Mouse (Mus musculus) embryonic facial prominence, embryonic 11.5 days (tissue): Measurements from ENCODE around the gene Habp4. TPM values are rescaled to one million over a fixed set of nuclear protein-coding genes. Genes with fewer than 3 reads are reported as not detected.
A peak's percentile ranks its signal among the peaks of the same experiment; 100 is the strongest.

Experiments
- ATAC-seq: fragments of 200-750 bp; cut with Nextera tagmentation; replicated peaks from 2 replicates; pipeline ENCODE4 v1.8.0; 2017; ENCODE audit warnings: low read depth; ENCODE audit not compliant: insufficient number of reproducible peaks, low FRiP score, low TSS enrichment
- DNase-seq: peaks from one replicate; pipeline ENCODE4 v3.0.0-alpha.2; 2015; ENCODE audit warnings: low spot score
- H3K27ac ChIP-seq: fragments of 300-500 bp; sonication (generic); replicated peaks from 2 replicates; pipeline ENCODE4 v1.5.1; 2014; ENCODE audit warnings: mild to moderate bottlenecking, low read depth, low read length, control low read depth
- H3K27me3 ChIP-seq: fragments of 300-500 bp; sonication (generic); 2 replicates; pipeline ENCODE4 v1.6.1; 2014; ENCODE audit warnings: mild to moderate bottlenecking, low read length, moderate library complexity, mixed read lengths; ENCODE audit not compliant: control insufficient read depth, insufficient read depth
- H3K36me3 ChIP-seq: fragments of 300-500 bp; sonication (generic); replicated peaks from 2 replicates; pipeline ENCODE4 v1.6.1; 2014; ENCODE audit warnings: low read depth, mild to moderate bottlenecking, low read length, moderate library complexity, mixed read lengths; ENCODE audit not compliant: control insufficient read depth, insufficient read depth
- H3K4me1 ChIP-seq: fragments of 300-500 bp; sonication (generic); 2 replicates; pipeline ENCODE4 v1.6.1; 2014; ENCODE audit warnings: low read length, mixed read lengths; ENCODE audit not compliant: control insufficient read depth, insufficient read depth
- H3K4me2 ChIP-seq: fragments of 300-500 bp; sonication (generic); 2 replicates; pipeline ENCODE4 v1.6.1; 2014; ENCODE audit warnings: low read depth, mild to moderate bottlenecking, control low read depth, low read length, moderate library complexity
- H3K4me3 ChIP-seq: fragments of 300-500 bp; sonication (generic); 2 replicates; pipeline ENCODE4 v1.5.1; 2014; ENCODE audit warnings: low read depth, low read length, control low read depth
- H3K9ac ChIP-seq: fragments of 300-500 bp; sonication (generic); replicated peaks from 2 replicates; pipeline ENCODE4 v1.6.1; 2014; ENCODE audit warnings: mild to moderate bottlenecking, control low read depth, low read length
- H3K9me3 ChIP-seq: fragments of 300-500 bp; sonication (generic); replicated peaks from 2 replicates; pipeline ENCODE4 v1.6.1; 2016; ENCODE audit warnings: mild to moderate bottlenecking, low read length, inconsistent platforms, mixed read lengths; ENCODE audit not compliant: control insufficient read depth
- WGBS: fragments of 180-500 bp; shearing (Covaris S2); extraction: QIAGEN DNeasy Blood & Tissue Kit; methylation state at CpG from one replicate; pipeline ENCODE4 v1.1.7; 2014; 5-methylcytosine and 5-hydroxymethylcytosine counted together
- polyA plus RNA-seq: library from polyadenylated mRNA; unstranded; fragments of >200 nt; fragmentation: Nextera tagmentation; extraction: Ambion mirVana; gene quantifications from 2 replicates; pipeline ENCODE4 v1.2.1, GENCODE M21; 2014

The Habp4 gene
- polyA plus RNA-seq, 1 experiment from 2014 or later: 26.0 TPM

DNA sequence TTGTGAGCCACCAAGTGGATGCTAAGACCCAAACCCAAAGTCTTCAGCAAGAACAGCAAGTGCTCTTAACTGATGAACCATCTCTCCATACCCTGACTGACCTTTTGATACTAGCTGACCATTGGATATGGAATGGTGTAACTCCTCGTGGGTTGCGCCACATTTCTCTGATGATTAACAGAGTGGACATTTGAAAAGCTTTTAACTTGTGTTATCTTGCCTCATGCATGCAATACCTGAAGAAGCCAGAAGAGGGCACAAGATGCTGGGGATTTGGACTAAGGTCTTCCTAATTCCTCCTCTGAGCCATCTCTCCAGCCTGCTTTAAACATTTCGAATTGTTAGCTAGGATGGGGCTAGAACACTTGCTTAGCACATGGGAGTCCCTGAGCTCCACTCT, 19.3 kb downstream of the Habp4 start:
- no peak overlapping the region for H3K9ac ChIP-seq
- H3K4me3 ChIP-seq: no peak overlapping the region
- no peak overlapping the region for H3K4me2 ChIP-seq
- 87% methylated on average over 3 of the region's 3 CpGs for WGBS
- no peaks in the 10 kb centered on the region for H3K9me3 ChIP-seq
- no peaks in the 10 kb centered on the region for H3K36me3 ChIP-seq
- ATAC-seq: no peak
- no peak overlapping the region for H3K27ac ChIP-seq
- H3K27me3 ChIP-seq: no peaks in the 10 kb centered on the region
- no peaks in the 10 kb centered on the region for H3K4me1 ChIP-seq
- DNase-seq: peak; percentile 60

DNA sequence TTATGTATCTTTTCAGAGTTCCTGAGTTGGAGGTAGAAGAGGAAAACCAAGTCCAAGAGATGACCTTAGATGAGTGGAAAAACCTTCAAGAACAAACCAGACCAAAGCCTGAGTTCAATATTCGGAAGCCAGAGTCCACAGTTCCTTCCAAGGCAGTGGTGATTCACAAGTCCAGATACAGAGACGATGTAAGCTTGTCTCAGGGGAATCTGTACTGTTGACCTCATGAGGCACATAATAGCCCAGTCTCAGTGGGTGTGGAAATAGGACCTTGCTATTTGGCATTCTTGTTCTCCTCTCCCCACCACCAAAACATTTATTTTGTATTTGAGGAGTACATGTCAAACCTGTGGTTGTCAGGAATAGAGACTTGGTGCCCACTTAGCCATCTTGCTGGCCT, 20.5 kb downstream of the Habp4 start:
- DNase-seq: no peak
- Histone ChIP-seq H3K9me3 (no peaks in the 10 kb centered on the region), H3K4me1 (no peaks in the 10 kb centered on the region), H3K4me2 (no peak overlapping the region), H3K9ac (no peak overlapping the region), H3K27ac (no peak overlapping the region), H3K4me3 (no peak overlapping the region), H3K36me3 (no peaks in the 10 kb centered on the region), H3K27me3 (no peaks in the 10 kb centered on the region)
- ATAC-seq: no peak
- 74% methylated on average over 2 of the region's 2 CpGs for WGBS

DNA sequence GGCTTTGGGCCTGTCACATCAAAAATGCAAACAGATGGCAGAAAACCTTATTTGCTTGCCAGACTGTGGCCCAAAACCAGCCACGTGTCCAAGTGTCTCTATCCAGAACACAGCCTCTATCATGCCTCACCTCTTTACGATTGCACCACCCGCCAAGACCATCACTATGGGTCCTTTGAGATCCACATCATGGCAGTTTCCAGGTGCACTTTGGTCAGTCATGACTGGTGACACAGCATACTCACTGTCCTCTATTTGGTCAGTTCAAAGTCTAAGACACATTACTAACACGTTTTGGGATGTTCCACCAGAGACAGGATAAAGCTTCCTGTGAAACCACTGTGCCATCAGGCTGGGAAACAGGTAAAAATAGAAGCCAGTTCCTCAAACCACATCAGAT, 22.0 kb downstream of the Habp4 start:
- H3K27ac ChIP-seq: no peak overlapping the region
- no peak overlapping the region for H3K4me2 ChIP-seq
- H3K4me3 ChIP-seq: no peak overlapping the region
- DNase-seq: no peak
- no peaks in the 10 kb centered on the region for H3K27me3 ChIP-seq
- H3K4me1 ChIP-seq: no peaks in the 10 kb centered on the region
- no peaks in the 10 kb centered on the region for H3K9me3 ChIP-seq
- H3K36me3 ChIP-seq: no peaks in the 10 kb centered on the region
- ATAC-seq: no peak
- 80% methylated on average over 4 of the region's 4 CpGs for WGBS
- H3K9ac ChIP-seq: no peak overlapping the region

DNA sequence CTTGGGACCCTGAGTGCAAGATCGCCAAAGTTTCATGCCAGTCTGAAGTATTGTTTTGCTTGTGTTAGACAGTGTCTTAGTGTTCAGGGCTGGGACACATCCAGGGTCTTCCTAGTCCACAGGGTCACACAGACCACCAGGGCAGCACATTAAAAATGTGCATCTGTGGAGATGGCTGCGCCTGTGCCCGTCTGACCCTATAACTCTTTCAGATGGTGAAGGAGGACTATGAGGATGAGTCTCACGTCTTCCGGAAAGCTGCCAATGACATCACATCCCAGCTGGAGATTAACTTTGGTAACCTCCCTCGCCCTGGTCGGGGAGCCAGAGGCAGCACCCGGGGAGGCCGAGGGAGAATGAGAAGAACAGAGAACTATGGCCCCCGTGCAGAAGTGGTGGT, 22.7 kb downstream of the Habp4 start:
- no peak for DNase-seq
- WGBS: 85% methylated on average over 10 of the region's 10 CpGs
- H3K4me1 ChIP-seq: no peaks in the 10 kb centered on the region
- H3K9ac ChIP-seq: no peak overlapping the region
- no peak overlapping the region for H3K27ac ChIP-seq
- no peaks in the 10 kb centered on the region for H3K27me3 ChIP-seq
- no peaks in the 10 kb centered on the region for H3K9me3 ChIP-seq
- no peak for ATAC-seq
- H3K4me3 ChIP-seq: no peak overlapping the region
- no peaks in the 10 kb centered on the region for H3K36me3 ChIP-seq
- no peak overlapping the region for H3K4me2 ChIP-seq

DNA sequence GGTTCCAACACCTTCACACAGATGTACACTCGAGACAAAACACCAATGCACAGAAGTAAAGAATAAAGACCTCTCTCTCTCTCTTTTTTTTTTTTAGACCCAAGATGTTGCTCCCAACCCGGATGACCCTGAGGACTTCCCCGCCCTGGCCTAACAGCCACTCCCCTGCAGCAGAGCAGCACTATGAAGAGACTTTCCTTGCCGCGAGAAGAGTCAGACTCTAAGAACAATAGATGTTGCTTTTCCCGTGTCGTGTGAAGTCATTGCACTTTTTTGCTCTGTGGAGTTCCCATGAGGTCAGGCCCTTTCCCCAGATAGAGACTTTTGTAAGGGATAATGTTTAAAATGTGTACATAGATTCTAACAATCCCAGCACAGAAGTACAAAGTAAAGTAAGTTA, 23.6 kb downstream of the Habp4 start:
- no peak overlapping the region for H3K9ac ChIP-seq
- WGBS: 78% methylated on average over 7 of the region's 7 CpGs
- H3K4me3 ChIP-seq: no peak overlapping the region
- no peak overlapping the region for H3K4me2 ChIP-seq
- DNase-seq (no peak), ATAC-seq (no peak)
- no peaks in the 10 kb centered on the region for H3K36me3 ChIP-seq
- H3K27ac ChIP-seq: no peak overlapping the region
- no peaks in the 10 kb centered on the region for H3K9me3 ChIP-seq
- no peaks in the 10 kb centered on the region for H3K27me3 ChIP-seq
- no peaks in the 10 kb centered on the region for H3K4me1 ChIP-seq

DNA sequence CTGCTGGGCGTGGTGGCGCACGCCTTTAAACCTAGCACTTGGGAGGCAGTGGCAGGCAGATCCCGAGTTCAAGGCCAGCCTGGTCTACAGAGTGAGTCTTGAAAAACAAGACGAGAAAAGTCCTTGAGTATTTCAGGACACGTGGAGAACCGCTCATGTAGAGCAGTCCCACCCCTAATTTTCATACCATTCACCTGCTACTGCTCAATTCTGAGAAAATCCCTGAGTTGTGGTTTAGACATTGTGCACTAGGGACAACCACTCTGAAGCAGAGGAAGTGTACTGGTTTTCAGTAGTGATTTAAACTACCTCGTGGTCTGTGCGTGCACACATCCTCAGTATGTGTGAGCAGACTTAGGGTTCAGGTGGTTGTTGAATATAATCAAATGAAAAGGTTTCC, 24.0 kb downstream of the Habp4 start:
- no peak overlapping the region for H3K4me2 ChIP-seq

DNA sequence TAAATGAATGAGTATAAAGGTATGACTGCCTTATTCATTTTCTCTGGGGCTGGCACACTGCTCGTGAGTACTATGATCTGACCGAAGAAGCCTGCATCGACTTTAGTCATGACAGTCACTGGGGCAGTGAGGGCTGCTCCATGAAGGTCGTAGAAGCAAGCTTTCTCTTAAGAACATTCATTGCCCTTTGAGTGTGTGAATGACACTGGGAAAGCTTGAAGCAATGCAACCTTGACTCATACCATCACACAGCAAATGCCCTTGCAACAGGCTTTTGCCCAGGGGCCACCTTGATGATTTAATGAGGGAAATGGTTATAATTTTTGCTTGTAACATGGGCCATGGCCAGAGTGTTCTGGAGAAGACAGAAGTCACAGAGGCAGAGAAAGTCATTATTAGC, 24.9 kb downstream of the Habp4 start:
- DNase-seq: no peak
- ATAC-seq: no peak
- H3K9ac ChIP-seq: no peak overlapping the region
- no peak overlapping the region for H3K4me3 ChIP-seq
- no peaks in the 10 kb centered on the region for H3K9me3 ChIP-seq
- no peak overlapping the region for H3K27ac ChIP-seq
- H3K4me1 ChIP-seq: no peaks in the 10 kb centered on the region
- WGBS: 94% methylated on average over 4 of the region's 4 CpGs
- H3K4me2 ChIP-seq: no peak overlapping the region
- no peaks in the 10 kb centered on the region for H3K36me3 ChIP-seq
- no peaks in the 10 kb centered on the region for H3K27me3 ChIP-seq

More for the DNA sequence above, 24.0 kb downstream of the Habp4 start:
- Histone ChIP-seq H3K9me3 (no peaks in the 10 kb centered on the region), H3K27ac (no peak overlapping the region), H3K36me3 (no peaks in the 10 kb centered on the region), H3K9ac (no peak overlapping the region), H3K4me3 (no peak overlapping the region), H3K27me3 (no peaks in the 10 kb centered on the region), H3K4me1 (no peaks in the 10 kb centered on the region)
- DNase-seq (no peak), ATAC-seq (no peak)
- 95% methylated on average over 9 of the region's 9 CpGs for WGBS

DNA sequence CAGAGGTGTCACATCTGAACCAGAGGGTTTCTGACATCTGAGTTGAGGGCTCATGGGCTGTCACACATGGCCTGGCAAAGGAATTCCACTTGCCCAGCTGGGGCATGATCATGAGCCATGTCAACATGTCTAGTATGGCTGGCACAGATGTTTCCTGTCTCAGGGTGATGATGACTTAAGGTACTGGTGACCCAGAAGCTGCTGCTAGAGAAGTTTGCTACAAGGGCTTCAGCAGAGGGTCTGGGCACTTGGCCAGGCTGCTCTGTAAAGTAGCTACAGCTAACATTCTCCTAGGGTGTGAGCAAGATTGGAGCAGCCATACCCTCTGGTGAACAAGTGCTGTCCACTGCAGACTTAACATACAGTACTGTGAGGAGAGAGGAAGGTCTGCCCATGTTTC, 25.4 kb downstream of the Habp4 start:
- DNase-seq (no peak), ATAC-seq (no peak)
- Histone ChIP-seq H3K4me2 (no peak overlapping the region), H3K27me3 (no peaks in the 10 kb centered on the region), H3K4me3 (no peak overlapping the region), H3K9me3 (no peaks in the 10 kb centered on the region), H3K4me1 (no peaks in the 10 kb centered on the region), H3K36me3 (no peaks in the 10 kb centered on the region), H3K9ac (no peak overlapping the region), H3K27ac (no peak overlapping the region)

DNA sequence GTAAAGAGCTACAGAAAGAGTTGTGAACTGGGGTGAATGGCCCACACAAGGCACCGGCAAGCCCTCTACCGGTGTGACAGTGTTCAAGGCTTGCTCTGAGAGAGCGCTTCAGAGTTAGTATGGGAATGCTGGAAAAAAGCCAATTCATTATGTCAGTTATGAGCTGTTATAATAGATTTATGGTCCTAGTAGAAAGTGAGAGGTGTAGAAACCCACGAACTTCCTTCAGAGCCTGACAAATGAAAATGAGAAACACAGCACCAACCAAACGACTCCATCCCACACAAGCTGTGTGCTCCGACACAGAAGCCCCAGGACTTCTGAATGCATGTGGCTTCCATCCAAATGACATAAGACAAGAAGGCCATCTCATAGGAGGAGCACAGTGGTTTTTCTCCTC, 36.3 kb downstream of the Habp4 start:
- H3K27me3 ChIP-seq: no peaks in the 10 kb centered on the region
- no peaks in the 10 kb centered on the region for H3K4me1 ChIP-seq
- no peaks in the 10 kb centered on the region for H3K36me3 ChIP-seq
- DNase-seq (no peak), ATAC-seq (no peak)
- WGBS: 90% methylated on average over 6 of the region's 6 CpGs
- H3K9ac ChIP-seq: no peak overlapping the region
- no peak overlapping the region for H3K4me2 ChIP-seq
- no peak overlapping the region for H3K4me3 ChIP-seq
- H3K27ac ChIP-seq: no peak overlapping the region
- no peaks in the 10 kb centered on the region for H3K9me3 ChIP-seq
